Mouse (Mus musculus) ES-Bruce4 (cell line): ENCODE measurements around the gene Rgs16. TPM values are rescaled to one million over a fixed set of nuclear protein-coding genes. Genes with fewer than 3 reads are reported as not detected.

ENCODE experiments used
- H3K27ac ChIP-seq: 2 replicates; pipeline ENCODE4 v1.5.1; 2012; ENCODE audit warnings: low read length, inconsistent platforms; ENCODE audit not compliant: insufficient read depth
- H3K27me3 ChIP-seq: 2 replicates; pipeline ENCODE4 v1.6.1; 2012; ENCODE audit warnings: mild to moderate bottlenecking, low read length, inconsistent platforms; ENCODE audit not compliant: control insufficient read depth, poor library complexity, insufficient read depth, severe bottlenecking
- H3K36me3 ChIP-seq: 2 replicates; pipeline ENCODE4 v1.6.1; 2012; ENCODE audit warnings: inconsistent platforms, mild to moderate bottlenecking, low read length, moderate library complexity; ENCODE audit not compliant: control insufficient read depth, poor library complexity, insufficient read depth, severe bottlenecking
- H3K4me1 ChIP-seq: one replicate; pipeline ENCODE4 v1.8.1; 2011; ENCODE audit warnings: low read length; ENCODE audit not compliant: control insufficient read depth, insufficient read depth
- H3K4me3 ChIP-seq: 2 replicates; pipeline ENCODE4 v1.5.1; 2011; ENCODE audit warnings: low read depth, mild to moderate bottlenecking, low read length
- H3K9ac ChIP-seq: 2 replicates; pipeline ENCODE4 v1.6.1; 2012; ENCODE audit warnings: low read depth, mild to moderate bottlenecking, inconsistent platforms; ENCODE audit not compliant: poor library complexity, severe bottlenecking
- H3K9me3 ChIP-seq: replicated peaks from 2 replicates; pipeline ENCODE4 v1.6.1; 2012; ENCODE audit warnings: mild to moderate bottlenecking, low read length, inconsistent platforms; ENCODE audit not compliant: control insufficient read depth, poor library complexity, insufficient read depth, severe bottlenecking
- CTCF ChIP-seq: IDR thresholded peaks from one replicate; pipeline ENCODE4 v1.8.1; 2011; ENCODE audit warnings: low read depth, low read length
- EP300 ChIP-seq: IDR thresholded peaks from 2 replicates; pipeline ENCODE4 v1.6.1; 2011; ENCODE audit warnings: low read depth, low read length; ENCODE audit not compliant: insufficient read depth
- POLR2A ChIP-seq: IDR thresholded peaks from one replicate; pipeline ENCODE4 v1.8.1; 2011; ENCODE audit warnings: low read length; ENCODE audit not compliant: insufficient read depth
- polyA plus RNA-seq: library from polyadenylated mRNA; stranded (reverse); fragments of >200 nt; gene quantifications from 2 replicates; pipeline ENCODE4 v1.2.4, GENCODE M21; 2011; ENCODE audit warnings: low read depth; ENCODE audit not compliant: missing spikeins, insufficient read depth, insufficient read length

Rgs16 gene
- polyA plus RNA-seq, 1 experiment = 5.7 TPM

DNA sequence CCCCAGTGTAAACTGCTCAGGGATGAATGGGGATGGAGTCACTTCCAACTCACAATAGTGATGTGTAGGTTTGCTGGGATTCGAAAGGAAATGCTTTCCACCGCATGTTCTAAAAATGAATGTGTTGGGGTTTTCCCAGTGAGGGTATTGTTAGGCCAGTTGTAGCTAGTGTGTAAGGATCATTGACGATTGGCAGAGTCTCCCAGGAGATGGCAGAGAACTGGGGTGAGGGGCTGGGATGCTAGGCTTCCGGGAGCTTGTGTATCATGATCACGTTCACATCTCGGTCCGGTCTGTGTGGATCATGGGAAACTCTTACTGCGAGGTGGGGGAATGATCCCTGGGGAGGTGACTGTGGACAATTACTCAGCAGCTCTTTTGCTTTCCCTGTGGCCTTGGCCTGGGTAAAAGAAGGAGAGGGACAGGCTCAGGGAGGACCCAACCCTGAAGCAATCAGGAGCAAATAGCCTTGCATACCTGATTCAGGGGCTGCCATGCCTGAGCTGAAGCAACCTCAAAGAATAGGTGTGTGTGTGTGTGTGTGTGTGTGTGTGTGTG, 37.2 kb upstream of the Rgs16 start:
- TF ChIP-seq EP300 (no peak), CTCF (no peak), POLR2A (no peak)
- H3K9me3 ChIP-seq = no peaks in the 10 kb centered on the region
- H3K4me1 ChIP-seq = peaks cover 2% of the 10 kb centered on the region
- H3K9ac ChIP-seq = no peak overlapping the region
- no peaks in the 10 kb centered on the region for H3K27me3 ChIP-seq
- H3K36me3 ChIP-seq = no peaks in the 10 kb centered on the region
- no peak overlapping the region for H3K4me3 ChIP-seq
- H3K27ac ChIP-seq = no peak overlapping the region

DNA sequence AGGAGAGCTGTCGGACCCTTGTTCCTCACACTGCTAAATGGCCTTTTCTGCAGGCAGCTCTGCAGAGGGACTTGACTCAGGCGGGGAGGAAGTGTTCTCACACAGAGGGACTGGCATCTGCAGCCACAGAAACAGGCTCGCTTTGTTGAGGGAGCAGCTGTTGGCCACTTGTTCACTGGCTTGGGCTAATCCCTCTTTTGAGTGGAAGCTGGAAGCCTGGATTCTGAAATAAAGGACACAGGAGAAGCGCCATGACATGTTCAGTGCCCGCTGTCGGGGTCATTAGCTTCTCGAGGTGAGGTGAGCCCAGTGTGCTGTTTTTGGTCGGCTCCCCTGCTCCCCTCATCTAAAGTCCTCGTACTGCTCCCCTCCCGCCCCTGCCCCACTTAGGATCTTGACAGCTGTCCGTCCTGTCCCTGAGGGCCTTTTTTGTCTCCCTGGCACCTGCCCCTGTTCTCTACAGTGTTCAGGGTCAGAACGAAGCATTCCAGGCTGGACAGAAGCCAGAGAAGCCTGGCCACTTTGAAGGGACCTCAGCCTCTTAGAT, 36.6 kb upstream of the Rgs16 start:
- Histone ChIP-seq H3K27ac (no peak overlapping the region), H3K4me3 (no peak overlapping the region), H3K4me1 (peaks cover 2% of the 10 kb centered on the region)

DNA sequence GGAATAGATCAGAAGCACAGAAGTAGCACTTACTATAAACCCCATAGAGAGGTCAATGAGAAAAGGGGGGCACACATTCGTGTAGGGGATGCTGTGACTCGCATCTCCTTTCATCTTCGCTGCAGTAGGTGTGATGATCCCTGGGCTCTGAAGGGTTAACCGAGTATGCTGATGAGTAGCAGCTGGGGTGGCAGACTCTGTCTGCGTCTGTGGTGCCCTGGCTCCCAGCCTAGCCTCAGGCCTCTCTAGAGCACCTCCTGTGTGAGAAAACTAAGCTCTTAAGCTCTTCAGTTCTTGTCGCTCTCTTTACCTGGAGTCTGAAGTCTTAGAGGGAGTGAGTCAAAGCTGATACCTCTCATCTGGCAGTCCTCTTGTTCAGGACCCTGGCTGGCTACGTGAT, 36.0 kb upstream of the Rgs16 start:
- H3K9me3 ChIP-seq = no peaks in the 10 kb centered on the region
- TF ChIP-seq EP300 (no peak), CTCF (no peak), POLR2A (no peak)
- no peaks in the 10 kb centered on the region for H3K36me3 ChIP-seq
- no peak overlapping the region for H3K4me3 ChIP-seq
- no peak overlapping the region for H3K9ac ChIP-seq
- no peak overlapping the region for H3K27ac ChIP-seq
- H3K4me1 ChIP-seq = peaks cover 2% of the 10 kb centered on the region
- no peaks in the 10 kb centered on the region for H3K27me3 ChIP-seq

More for the DNA sequence above, 36.6 kb upstream of the Rgs16 start:
- Histone ChIP-seq H3K9me3 (no peaks in the 10 kb centered on the region), H3K9ac (no peak overlapping the region), H3K36me3 (no peaks in the 10 kb centered on the region), H3K27me3 (no peaks in the 10 kb centered on the region)
- TF ChIP-seq CTCF (no peak), POLR2A (no peak), EP300 (no peak)

DNA sequence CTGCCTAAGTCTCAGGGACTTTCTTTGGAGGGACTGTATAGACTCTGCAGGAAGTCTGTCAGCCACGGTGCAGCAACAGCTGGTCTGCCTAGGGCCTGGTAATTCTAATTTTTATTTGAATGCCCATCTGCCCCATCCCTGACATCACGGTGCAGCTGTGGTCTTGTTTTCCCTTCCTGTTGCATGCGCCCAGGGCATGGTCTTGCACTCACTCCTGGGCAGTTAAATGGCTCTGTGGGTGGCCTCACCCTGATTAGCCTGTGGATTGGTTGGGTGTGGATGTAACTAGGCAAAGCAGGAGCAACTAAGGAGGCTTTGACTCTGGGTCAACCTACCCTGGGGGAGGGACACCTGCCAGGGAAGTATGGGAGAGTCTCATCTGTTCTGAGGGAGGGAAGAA, 35.2 kb upstream of the Rgs16 start:
- no peak overlapping the region for H3K4me3 ChIP-seq
- no peak overlapping the region for H3K27ac ChIP-seq
- H3K4me1 ChIP-seq = peaks cover 2% of the 10 kb centered on the region
- H3K36me3 ChIP-seq = no peaks in the 10 kb centered on the region
- H3K9me3 ChIP-seq = no peaks in the 10 kb centered on the region
- peak; percentile 83 for TF ChIP-seq EP300
- no peak for TF ChIP-seq POLR2A
- H3K27me3 ChIP-seq = no peaks in the 10 kb centered on the region
- no peak overlapping the region for H3K9ac ChIP-seq

DNA sequence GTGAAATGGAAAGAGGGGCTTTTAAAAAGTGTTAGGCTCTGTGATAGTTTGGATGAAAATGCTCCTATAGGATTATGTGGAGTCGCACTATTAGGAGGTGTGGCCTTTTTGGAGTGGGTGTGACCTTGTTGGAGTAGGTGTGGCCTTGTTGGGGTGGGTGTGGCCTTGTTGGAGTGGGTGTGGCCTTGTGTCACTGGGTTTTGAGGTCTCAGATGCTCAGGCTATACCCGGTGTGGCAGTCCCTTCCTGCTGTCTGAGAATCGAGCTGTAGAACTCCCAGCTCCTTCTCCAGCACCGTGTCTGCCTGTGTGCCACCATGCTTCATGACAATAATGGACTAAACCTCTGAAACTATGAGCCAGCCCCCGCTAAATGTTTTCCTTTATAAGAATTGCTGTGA, 31.5 kb upstream of the Rgs16 start:
- no peaks in the 10 kb centered on the region for H3K27me3 ChIP-seq
- H3K9me3 ChIP-seq = no peaks in the 10 kb centered on the region
- H3K4me3 ChIP-seq = no peak overlapping the region
- H3K9ac ChIP-seq = no peak overlapping the region
- H3K4me1 ChIP-seq = peaks cover 2% of the 10 kb centered on the region
- no peaks in the 10 kb centered on the region for H3K36me3 ChIP-seq
- TF ChIP-seq POLR2A = no peak
- H3K27ac ChIP-seq = no peak overlapping the region

DNA sequence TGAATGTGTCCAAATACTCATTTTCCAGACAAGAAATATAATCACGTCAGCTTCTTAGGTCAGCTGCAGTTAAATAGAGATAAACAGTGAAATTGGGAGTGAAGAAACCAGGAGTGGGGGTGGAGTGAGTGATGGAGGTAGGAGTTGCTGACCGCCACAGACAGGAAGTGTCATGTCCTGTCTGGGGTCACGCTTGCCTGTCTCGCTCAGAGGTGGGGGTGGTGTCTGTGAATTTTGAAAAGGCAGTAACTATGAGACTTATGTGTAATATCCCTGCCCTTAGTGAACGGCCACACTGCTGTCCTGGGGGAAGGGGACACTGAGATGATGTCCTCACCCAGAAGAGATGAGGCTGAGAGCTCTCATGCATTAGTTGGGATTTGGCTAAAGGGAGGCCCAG, 30.7 kb upstream of the Rgs16 start:
- Histone ChIP-seq H3K27me3 (no peaks in the 10 kb centered on the region), H3K36me3 (no peaks in the 10 kb centered on the region), H3K27ac (no peak overlapping the region), H3K4me3 (no peak overlapping the region), H3K9me3 (no peaks in the 10 kb centered on the region), H3K9ac (no peak overlapping the region), H3K4me1 (peaks cover 2% of the 10 kb centered on the region)
- TF ChIP-seq CTCF (no peak), POLR2A (no peak), EP300 (no peak)
